Mouse (Mus musculus) embryo, embryonic 10 days (tissue): ENCODE data around the gene Ctla4.

Experiments
- DNase-seq: peaks from one replicate; pipeline ENCODE4 v3.0.0-alpha.2; 2015; ENCODE audit warnings: low spot score

The Ctla4 gene

DNA sequence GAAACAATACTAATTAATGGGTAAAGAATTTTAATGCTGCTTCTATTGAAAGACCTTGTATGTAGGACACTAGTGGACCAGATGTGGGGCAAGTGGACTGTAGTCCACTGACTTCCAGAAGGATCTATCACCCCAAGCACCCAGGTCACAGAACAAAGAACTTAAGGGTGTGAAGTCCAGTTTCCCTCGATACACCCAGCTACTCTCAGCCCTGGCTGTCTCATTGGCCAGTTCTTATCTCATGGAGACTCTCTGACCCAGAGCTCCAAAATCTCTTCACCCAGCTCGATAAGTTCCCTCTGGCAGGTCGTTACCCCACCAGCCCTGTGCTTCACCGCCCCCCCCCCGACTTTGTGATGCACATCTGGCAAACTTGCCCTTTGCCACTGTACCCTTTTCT, 20.8 kb upstream of the Ctla4 start:
- no peak for DNase-seq

DNA sequence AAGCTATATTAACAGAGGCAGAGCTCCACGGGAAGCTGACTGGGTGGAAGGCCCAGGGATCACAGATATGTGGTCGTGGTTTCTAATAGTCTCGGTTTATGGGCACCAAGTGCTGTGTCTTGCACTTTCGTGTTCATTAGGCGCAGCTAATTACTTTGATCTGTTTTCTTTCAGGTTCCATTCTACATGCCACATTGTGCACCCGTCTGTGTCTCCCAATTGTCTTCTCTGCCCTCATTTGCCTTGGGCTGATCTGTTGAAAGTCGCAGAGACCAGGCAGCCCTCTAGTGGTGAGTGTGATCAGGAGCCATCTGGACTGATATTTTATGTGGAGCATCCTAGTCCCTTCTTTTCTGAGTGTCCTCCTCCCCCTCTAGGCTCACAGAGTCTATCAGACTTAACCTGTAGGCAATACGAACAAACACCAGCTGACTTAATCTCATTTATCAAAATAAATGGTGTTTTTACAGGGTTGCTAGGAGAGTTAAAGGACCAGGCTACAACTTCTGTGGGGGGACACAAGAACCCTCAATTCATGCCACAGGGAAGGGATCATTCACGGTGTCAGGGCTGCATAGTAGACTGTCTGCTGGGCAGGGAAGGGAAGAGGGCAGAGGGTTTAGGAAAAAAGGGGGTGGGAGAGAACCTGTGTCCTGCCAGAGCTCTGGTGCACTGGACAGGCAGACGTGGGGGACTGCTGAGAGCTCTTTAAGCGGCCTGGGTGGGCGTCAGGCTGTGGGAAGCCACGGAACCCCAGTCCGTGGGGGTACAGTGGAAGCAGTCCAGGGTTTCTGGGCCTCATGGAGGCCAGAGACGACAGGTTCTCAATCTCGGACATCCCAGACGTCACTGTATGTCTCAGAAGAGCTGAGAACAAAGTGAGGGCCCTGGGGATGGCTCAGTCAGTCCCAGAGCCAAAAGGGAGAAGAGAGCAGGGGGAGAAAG, 18.2 kb upstream of the Ctla4 start:
- DNase-seq: peak; percentile 80

DNA sequence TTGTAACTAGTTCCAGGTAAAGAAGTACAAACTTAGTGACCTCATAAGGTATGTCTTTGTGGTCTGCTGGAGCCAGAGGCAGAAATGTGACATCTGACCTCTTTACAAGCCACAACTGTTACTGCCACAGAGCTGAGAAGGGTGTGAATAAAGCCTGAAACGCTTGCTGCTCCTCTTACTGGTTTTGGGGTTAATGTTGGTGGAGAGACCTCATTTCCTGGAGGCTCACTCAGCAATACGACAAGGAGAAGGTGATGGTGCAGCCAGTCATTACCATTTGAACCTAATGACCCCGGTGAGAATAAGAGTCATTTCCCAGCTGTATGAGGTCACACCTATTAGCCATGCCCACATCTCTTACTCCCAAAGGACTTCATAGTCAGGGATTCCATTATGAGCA, 11.5 kb upstream of the Ctla4 start:
- no peak for DNase-seq

GRCm38 (mm10) chr1:60880116-60880867, 6.5 kb upstream of the Ctla4 start:
- no peak for DNase-seq

GRCm38 (mm10) chr1:60882792-60883191, 4.0 kb upstream of the Ctla4 start:
- DNase-seq: no peak

- no peak for DNase-seq
These were observed 3.5 kb upstream of the Ctla4 start for GRCm38 (mm10) chr1:60883279-60883678.

DNA sequence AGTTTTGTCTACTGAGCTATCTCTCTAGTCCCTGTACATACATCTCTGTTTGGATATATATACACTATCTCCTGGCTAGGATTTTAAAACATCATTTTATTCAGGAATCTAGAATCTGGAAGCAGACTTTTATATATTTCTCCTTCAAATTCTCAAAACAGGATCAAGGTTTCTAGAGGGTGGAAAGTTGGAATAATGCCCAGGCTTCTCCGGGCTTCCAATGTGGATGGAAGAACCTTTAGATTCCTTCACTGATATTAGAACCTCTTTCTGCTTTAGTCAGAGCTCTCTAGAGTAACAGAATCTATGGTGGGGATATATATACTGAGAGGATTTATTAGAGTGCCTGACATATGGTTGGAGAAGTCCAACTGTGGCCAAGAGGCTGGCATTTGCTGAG, 2.2 kb upstream of the Ctla4 start:
- no peak for DNase-seq

- DNase-seq: no peak
These were observed 11.5 kb downstream of the Ctla4 start for GRCm38 (mm10) chr1:60898127-60898932.

- DNase-seq: no peak
These were observed 12.1 kb downstream of the Ctla4 start for GRCm38 (mm10) chr1:60898933-60899210.

- DNase-seq: no peak
These were observed 12.4 kb downstream of the Ctla4 start for GRCm38 (mm10) chr1:60899244-60899643.

DNA sequence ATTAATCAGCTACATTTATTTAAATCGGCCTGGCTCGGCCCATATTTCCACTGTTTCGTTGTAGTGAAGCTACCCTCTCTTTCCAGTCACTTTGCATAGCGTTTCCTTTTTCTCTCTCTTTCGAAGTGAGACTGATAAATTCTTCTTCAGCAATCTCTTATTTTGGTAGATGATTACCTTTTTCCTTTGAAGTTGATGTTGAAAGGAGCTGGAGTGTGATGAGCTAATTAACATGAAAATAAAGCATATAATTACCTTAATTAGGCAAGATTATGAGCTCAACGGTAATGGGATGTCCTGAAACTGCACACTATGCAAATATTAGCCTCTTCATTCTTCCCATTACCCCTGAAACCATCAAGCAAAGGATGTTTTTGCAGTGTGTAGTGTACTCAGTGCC, 15.7 kb downstream of the Ctla4 start:
- no peak for DNase-seq

GRCm38 (mm10) chr1:60903126-60903525, 16.3 kb downstream of the Ctla4 start:
- no peak for DNase-seq

GRCm38 (mm10) chr1:60904456-60904978, 17.7 kb downstream of the Ctla4 start:
- no peak for DNase-seq

DNA sequence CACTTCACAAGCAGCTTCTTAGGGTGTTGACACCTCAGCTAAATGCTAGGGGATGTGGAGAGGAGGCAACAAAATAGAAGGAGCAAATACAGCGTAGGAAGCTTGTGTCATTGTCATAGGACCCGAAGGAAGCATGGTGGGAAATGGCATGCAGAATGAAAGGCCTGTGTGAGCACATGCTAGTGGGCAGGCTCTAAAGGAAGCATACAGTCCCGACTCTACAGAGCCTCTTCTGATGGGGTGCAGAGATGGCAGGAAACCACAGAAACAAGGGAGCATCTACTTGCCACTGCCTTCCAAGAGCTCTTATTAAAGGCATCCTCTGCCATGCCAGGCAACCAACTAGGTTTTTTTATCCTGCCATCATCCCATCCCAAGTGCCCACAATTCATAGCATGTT, 20.7 kb downstream of the Ctla4 start:
- DNase-seq: no peak

- no peak for DNase-seq
These were observed 22.0 kb downstream of the Ctla4 start for GRCm38 (mm10) chr1:60908751-60909161.

DNA sequence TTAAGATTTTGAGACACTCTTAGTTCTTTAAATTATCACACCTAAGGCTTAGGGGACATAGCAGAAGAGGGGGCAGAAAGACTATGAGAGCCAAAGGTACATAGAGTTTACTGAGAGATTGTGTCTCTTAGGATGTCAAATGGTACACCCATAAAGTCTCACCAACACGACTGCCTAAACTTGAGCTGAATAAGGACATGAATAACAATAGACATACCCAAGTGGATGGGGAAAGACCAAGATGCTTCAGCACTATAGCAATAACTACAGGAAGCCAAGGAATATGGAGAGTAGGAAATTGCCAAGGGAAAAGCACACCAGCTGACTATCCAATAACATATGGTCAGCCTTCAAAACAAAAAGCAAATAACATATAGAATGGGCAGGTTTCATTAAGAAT, 22.9 kb downstream of the Ctla4 start:
- DNase-seq: no peak

- no peak for DNase-seq
These were observed 24.0 kb downstream of the Ctla4 start for GRCm38 (mm10) chr1:60910796-60911195.

DNA sequence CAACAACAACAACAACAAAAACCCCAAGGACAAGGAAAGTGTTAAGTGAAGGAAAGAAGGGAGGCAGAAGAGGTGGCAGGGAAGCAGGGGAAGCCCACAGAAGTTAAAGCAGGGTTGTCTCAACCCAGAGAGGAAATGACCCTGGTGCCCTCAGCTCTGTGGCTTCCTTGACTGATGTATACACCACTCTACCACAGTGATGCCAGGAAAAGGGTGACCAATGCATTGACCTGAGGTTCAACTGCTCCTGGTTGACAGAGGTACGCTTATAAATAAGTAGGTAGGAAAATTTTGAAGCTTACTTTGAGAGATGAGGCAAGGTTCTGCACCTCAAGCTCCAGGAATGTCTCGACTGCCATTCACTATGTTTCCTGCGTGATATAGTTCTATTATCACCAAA, 24.8 kb downstream of the Ctla4 start:
- no peak for DNase-seq

DNA sequence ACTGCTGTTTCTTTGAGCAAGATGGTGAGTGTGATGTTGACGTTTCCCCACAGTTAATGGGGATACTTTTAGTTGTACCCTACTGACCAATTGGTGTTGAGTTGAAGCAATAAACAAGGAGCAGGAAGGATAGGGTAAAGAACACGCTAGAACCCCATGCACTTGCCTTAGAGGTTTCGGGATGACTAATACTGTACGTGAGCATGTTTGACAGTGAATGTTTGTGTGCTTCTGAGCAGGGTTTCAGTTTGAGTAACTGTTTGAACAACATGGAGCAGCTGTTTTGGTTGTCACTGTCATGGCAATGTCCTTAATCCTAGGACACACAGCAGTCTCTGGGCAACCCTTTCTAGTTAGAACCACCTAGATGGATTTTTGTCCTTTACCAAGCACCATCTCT, 26.5 kb downstream of the Ctla4 start:
- DNase-seq: no peak

DNA sequence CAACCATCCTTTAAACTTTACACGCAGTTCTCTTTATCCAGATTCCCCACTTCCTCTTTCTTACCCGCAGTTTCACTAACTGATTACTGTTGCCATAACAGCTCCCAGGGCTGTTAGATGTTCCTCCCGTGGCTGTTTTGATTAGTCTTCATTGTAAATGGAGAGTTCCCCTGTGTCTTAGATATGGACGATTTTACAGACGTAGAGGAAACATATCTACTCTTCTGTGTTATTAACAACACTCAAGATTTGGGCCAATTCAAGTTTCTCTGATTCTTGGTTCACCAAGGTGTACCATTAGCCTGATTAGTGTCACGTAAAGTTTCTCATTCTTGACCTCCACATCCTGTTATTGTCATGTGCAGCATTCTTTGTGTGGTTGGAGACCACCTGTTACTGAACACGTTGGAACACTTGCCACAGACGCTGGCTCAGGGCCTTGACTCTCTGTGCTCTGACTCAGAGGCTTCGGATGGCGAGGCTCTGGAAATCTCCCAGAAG, 29.5 kb downstream of the Ctla4 start:
- peak; percentile 6 for DNase-seq

- peak; percentile 42 for DNase-seq
These were observed 33.9 kb downstream of the Ctla4 start for GRCm38 (mm10) chr1:60920493-60921355.
